Mouse (Mus musculus): ENCODE data around the gene Naaladl2. TPM values are rescaled to one million over a fixed set of nuclear protein-coding genes. Genes with fewer than 3 reads are reported as not detected.

The Naaladl2 gene
- total and polyA plus RNA-seq, 3 experiments = 0.13 TPM; not detected in 2

DNA sequence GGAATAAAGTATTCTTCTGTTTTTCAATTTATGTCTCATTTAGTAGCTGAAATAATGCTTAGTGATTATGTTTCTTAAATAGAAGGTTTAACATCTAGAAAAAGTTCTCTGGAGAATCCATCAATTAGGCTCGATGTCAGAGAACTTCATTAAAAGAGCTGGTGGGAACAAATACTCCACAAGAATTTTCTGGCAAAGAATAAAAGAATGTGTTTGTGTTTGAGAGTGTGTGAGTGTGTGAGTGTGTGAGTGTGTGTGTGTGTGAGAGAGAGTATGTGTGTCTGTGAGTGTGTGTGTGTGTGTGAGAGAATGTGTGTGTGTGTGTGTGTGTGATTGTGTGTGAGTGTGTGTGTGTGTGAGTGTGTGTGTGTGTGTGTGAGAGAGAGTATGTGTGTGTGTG lies 1170.3 kb downstream of the Naaladl2 start:
- H3K27ac ChIP-seq (ENCODE audit: insufficient read depth, low read depth) = no peak overlapping the region
- H3K9ac ChIP-seq (ENCODE audit: insufficient read depth, low read depth) = no peak overlapping the region
- no peak for DNase-seq (ENCODE audit: extremely low read depth)
- H3K27me3 ChIP-seq (replicated peaks) = no peaks in the 10 kb centered on the region
- H3K79me2 ChIP-seq (replicated peaks; ENCODE audit: control insufficient read depth, extremely low read depth, insufficient read depth, poor library complexity, severe bottlenecking) = no peaks in the 10 kb centered on the region
- dilution Hi-C loops (cut with MboI; ENCODE audit: extremely low pct_ligation_motif_present, extremely low pct_unique_long_range_greater_than_20kb, low sequenced_read_pairs) = no loop called here
- no peaks in the 10 kb centered on the region for H3K36me3 ChIP-seq (replicated peaks in 1 of 2; ENCODE audit: control insufficient read depth in 1 of 2, insufficient read depth in 1 of 2, low read length in 1 of 2)
- no peak overlapping the region for H3K4me3 ChIP-seq (replicated peaks in 1 of 3; ENCODE audit: low read depth in 2 of 3, low read length in 2 of 3, poor library complexity in 1 of 3)
- peaks cover 6% of the 10 kb centered on the region for H3K9me3 ChIP-seq (replicated peaks; ENCODE audit: low read length)
- no peaks in the 10 kb centered on the region for H3K4me1 ChIP-seq (ENCODE audit: control insufficient read depth in 1 of 2, insufficient read depth in 2 of 2)
- TF ChIP-seq ZC3H11A (IDR thresholded peaks at IDR 0.05; ENCODE audit: low read depth, low read length) (no peak), POLR2A (IDR thresholded peaks at IDR 0.05; ENCODE audit: low read depth, low read length) (no peak), IRF4 (IDR thresholded peaks at IDR 0.05; ENCODE audit: low read depth, low read length) (no peak), ETS1 (conservative IDR thresholded peaks at IDR 0.05; ENCODE audit: low read depth, low read length) (no peak), JUN (IDR thresholded peaks at IDR 0.05; ENCODE audit: insufficient read depth, low read depth, low read length) (no peak), ZNF384 (IDR thresholded peaks at IDR 0.05; ENCODE audit: low read depth, low read length) (no peak), GABPA (IDR thresholded peaks at IDR 0.05; ENCODE audit: insufficient replicate concordance, low read depth, low read length) (no peak), CTCF (conservative IDR thresholded peaks at IDR 0.05 in 1 of 2, IDR thresholded peaks at IDR 0.05 in 1 of 2; ENCODE audit: low read depth in 2 of 2, low read length in 2 of 2) (no peak), USF1 (IDR thresholded peaks at IDR 0.05; ENCODE audit: low read depth, low read length) (no peak), MXI1 (IDR thresholded peaks at IDR 0.05; ENCODE audit: low read depth, low read length) (no peak), MEF2A (IDR thresholded peaks at IDR 0.05; ENCODE audit: borderline replicate concordance, low read depth, low read length) (no peak), TBP (conservative IDR thresholded peaks at IDR 0.05; ENCODE audit: low read depth, low read length) (no peak)
- H3K4me2 ChIP-seq (ENCODE audit: insufficient read depth, low read depth, poor library complexity, severe bottlenecking) = no peak overlapping the region
- in situ Hi-C loops (cut with MboI; ENCODE audit: low pct_ligation_motif_present, low pct_unique_long_range_greater_than_20kb, low sequenced_read_pairs) = no loop called here

DNA sequence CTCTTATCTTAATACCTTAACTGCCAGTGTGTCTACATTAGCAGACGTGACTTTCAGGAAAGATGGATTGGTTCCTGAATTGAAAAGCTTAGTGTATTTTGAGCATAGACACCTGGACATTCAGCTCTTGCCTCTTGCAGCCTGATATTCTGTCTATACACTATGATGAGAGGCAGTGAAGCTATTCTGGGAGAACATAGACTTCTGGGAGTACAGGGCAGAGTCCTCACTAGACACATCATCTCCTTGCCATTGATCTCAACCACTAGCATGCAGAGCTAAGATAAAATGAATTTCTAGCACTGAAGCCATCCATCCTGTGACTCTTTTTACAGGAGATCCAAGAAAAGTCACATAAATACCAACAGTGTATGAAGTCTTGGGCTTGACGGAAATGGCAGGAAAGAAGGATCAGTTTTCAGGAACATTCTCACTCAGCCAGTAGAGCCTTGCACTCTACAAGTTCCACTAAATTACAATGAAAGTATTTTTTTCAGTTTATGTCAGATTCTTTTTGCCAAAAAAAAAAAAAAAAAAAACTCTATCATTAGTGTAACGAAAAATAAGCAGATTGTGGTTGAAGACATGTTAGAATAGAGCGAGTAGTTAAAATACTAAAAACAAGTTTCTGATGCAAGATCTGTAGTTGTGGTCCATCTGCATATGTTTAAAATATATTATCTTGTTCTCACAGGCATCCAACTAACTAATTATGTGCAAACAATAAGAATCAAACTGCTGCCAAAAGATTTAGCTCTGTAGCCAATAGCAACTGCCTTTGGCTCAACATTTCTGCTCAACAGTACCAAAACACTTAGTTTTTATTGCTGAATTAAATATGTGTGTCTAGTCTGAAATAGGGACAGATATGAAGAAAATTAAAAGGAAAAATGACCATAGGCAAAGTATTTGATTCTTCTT lies 1171.1 kb downstream of the Naaladl2 start:
- Histone ChIP-seq H3K9me3 (replicated peaks; ENCODE audit: low read length) (peaks cover 3% of the 10 kb centered on the region), H3K79me2 (replicated peaks; ENCODE audit: control insufficient read depth, extremely low read depth, insufficient read depth, poor library complexity, severe bottlenecking) (no peaks in the 10 kb centered on the region), H3K4me1 (ENCODE audit: control insufficient read depth in 1 of 2, insufficient read depth in 2 of 2) (no peaks in the 10 kb centered on the region), H3K9ac (ENCODE audit: insufficient read depth, low read depth) (no peak overlapping the region), H3K27me3 (replicated peaks) (no peaks in the 10 kb centered on the region), H3K27ac (ENCODE audit: insufficient read depth, low read depth) (no peak overlapping the region), H3K4me2 (ENCODE audit: insufficient read depth, low read depth, poor library complexity, severe bottlenecking) (no peak overlapping the region), H3K4me3 (replicated peaks in 1 of 3; ENCODE audit: low read depth in 2 of 3, low read length in 2 of 3, poor library complexity in 1 of 3) (no peak overlapping the region), H3K36me3 (replicated peaks in 1 of 2; ENCODE audit: control insufficient read depth in 1 of 2, insufficient read depth in 1 of 2, low read length in 1 of 2) (no peaks in the 10 kb centered on the region)
- dilution Hi-C loops (cut with MboI; ENCODE audit: extremely low pct_ligation_motif_present, extremely low pct_unique_long_range_greater_than_20kb, low sequenced_read_pairs) = no loop called here
- TF ChIP-seq TBP (conservative IDR thresholded peaks at IDR 0.05; ENCODE audit: low read depth, low read length) = no peak
- TF ChIP-seq PAX5 (IDR thresholded peaks at IDR 0.05; ENCODE audit: low read length) = no peak
- TF ChIP-seq NELFE (IDR thresholded peaks at IDR 0.05; ENCODE audit: low read depth, low read length) = no peak
- TF ChIP-seq POLR2A (IDR thresholded peaks at IDR 0.05; ENCODE audit: low read depth, low read length) = no peak
- no peak for DNase-seq (ENCODE audit: extremely low read depth)
- in situ Hi-C loops (cut with MboI; ENCODE audit: low pct_ligation_motif_present, low pct_unique_long_range_greater_than_20kb, low sequenced_read_pairs) = no loop called here

Measured in CH12.LX (cell line).